In genomic region chrX:7168799-7169198, GRCm38 (mm10) we compare ENCODE assay signal across 25 mouse cellular contexts.
A peak's percentile ranks its signal among the peaks of the same experiment; 100 is the strongest.
DNase-seq lines count a peak whose midpoint lies in the region; ATAC-seq and TF ChIP-seq lines count a peak whose summit lies in the region.
"Had no signal": no experiment of that assay in that cellular context is flagged by ENCODE, and none has a peak within 500 bp of the region (broad histone marks: within the 10 kb centered on the region; RNA-seq: fewer than 3 reads in every experiment).

No protein-coding gene starts in this region.

- H3K4me1 ChIP-seq in CH12.LX (ENCODE audit: control insufficient read depth in 1 of 2, insufficient read depth in 2 of 2) = peaks cover 0 to 23% of the 10 kb centered on the region in 2 experiments; a peak in 2 of 4 replicates
- H3K4me1 ChIP-seq in forebrain, embryonic 15.5 days = no peaks in the 10 kb centered on the region
- H3K4me1 ChIP-seq in liver, embryonic 12.5 days = no peaks in the 10 kb centered on the region
- H3K4me1 ChIP-seq: hindbrain, embryonic 12.5 days; midbrain, embryonic 13.5 days; neural tube, embryonic 13.5 days had no signal

- TF ChIP-seq EP300 in CH12.LX (IDR thresholded peaks at IDR 0.05; ENCODE audit: low read length) = peak; percentile 28; the same call in 1 of the 2 replicates

- no peaks in the 10 kb centered on the region for H3K79me2 ChIP-seq in CH12.LX (replicated peaks; ENCODE audit: control insufficient read depth, extremely low read depth, insufficient read depth, poor library complexity, severe bottlenecking)

- peaks cover 2 to 6% of the 10 kb centered on the region in 2 experiments for H3K36me3 ChIP-seq in CH12.LX (replicated peaks in 1 of 2; ENCODE audit: control insufficient read depth in 1 of 2, insufficient read depth in 1 of 2, low read length in 1 of 2)
- 0 out of 2 replicates have a peak, but pooled peaks cover 2% of the 10 kb centered on the region for H3K36me3 ChIP-seq in forebrain, embryonic 15.5 days
- 0 out of 2 replicates have a peak, but pooled peaks cover 4% of the 10 kb centered on the region for H3K36me3 ChIP-seq in liver, embryonic 12.5 days

- H3K27ac ChIP-seq in CH12.LX (ENCODE audit: insufficient read depth, low read depth) = no peak overlapping the region
- no peak overlapping the region for H3K27ac ChIP-seq in forebrain, embryonic 15.5 days (replicated peaks)
- no peak overlapping the region for H3K27ac ChIP-seq in liver, embryonic 12.5 days
- H3K27ac ChIP-seq: hindbrain, embryonic 12.5 days; layer of hippocampus, adult 2 months; left cerebral cortex, adult 2 months; midbrain, embryonic 13.5 days; neural tube, embryonic 13.5 days had no signal

- peak; percentile 79 for ATAC-seq in common myeloid progenitor, adult 5-6 weeks (replicated peaks; ENCODE audit: low read depth, poor library complexity, severe bottlenecking)
- ATAC-seq in monocyte, adult 5-6 weeks (replicated peaks; ENCODE audit: insufficient number of reproducible peaks, low FRiP score, low TSS enrichment, poor library complexity, severe bottlenecking) = peak; percentile 35; the same call in 1 of the 2 replicates
- no peak for ATAC-seq in forebrain, embryonic 15.5 days (replicated peaks)
- ATAC-seq in liver, embryonic 12.5 days = no peak
- ATAC-seq: inflammation-experienced regulatory T-cells, adult 6 months; midbrain, embryonic 13.5 days had no signal

- DNase-seq in lung, postnatal 25 days (ENCODE audit: low spot score) = peak; percentile 13
- no peak for DNase-seq in lung, postnatal 14 days
- peak; percentile 29 for DNase-seq in CH12.LX (ENCODE audit: extremely low read depth)
- DNase-seq in left cerebral cortex, adult 11 months (ENCODE audit: low spot score) = no peak
- DNase-seq: adrenal gland, postnatal 25 days; cerebellum, adult 2 months; cerebellum, postnatal 36 days; gastrocnemius, postnatal 25 days; heart, postnatal 10 days; kidney, adult 2 months; kidney, postnatal 10 days; right cerebral cortex, postnatal 14 days; spleen, adult 18-20 months; thymus, postnatal 14 days had no signal

- no peak overlapping the region for H3K9ac ChIP-seq in CH12.LX (ENCODE audit: insufficient read depth, low read depth)
- no peak overlapping the region for H3K9ac ChIP-seq in forebrain, embryonic 15.5 days (replicated peaks)
- H3K9ac ChIP-seq in liver, embryonic 12.5 days = no peak overlapping the region
- H3K9ac ChIP-seq: hindbrain, embryonic 12.5 days; limb, embryonic 15.5 days; midbrain, embryonic 13.5 days; neural tube, embryonic 13.5 days had no signal

- no peak for TF ChIP-seq POLR2A in CH12.LX (IDR thresholded peaks at IDR 0.05; ENCODE audit: low read depth, low read length)

- H3K4me3 ChIP-seq in CH12.LX (replicated peaks in 1 of 3; ENCODE audit: low read depth in 2 of 3, low read length in 2 of 3, poor library complexity in 1 of 3) = no peak overlapping the region
- no peak overlapping the region for H3K4me3 ChIP-seq in forebrain, embryonic 15.5 days
- no peak overlapping the region for H3K4me3 ChIP-seq in liver, embryonic 12.5 days
- H3K4me3 ChIP-seq: hindbrain, embryonic 12.5 days; layer of hippocampus, adult 2 months; left cerebral cortex, adult 2 months; limb, embryonic 15.5 days; midbrain, embryonic 13.5 days; neural tube, embryonic 13.5 days had no signal

- no peak for TF ChIP-seq RAD21 in CH12.LX (IDR thresholded peaks at IDR 0.05; ENCODE audit: low read depth, low read length)

- no peaks in the 10 kb centered on the region for H3K27me3 ChIP-seq in CH12.LX (replicated peaks)
- H3K27me3 ChIP-seq in forebrain, embryonic 15.5 days = no peaks in the 10 kb centered on the region
- H3K27me3 ChIP-seq in liver, embryonic 12.5 days (replicated peaks) = no peaks in the 10 kb centered on the region
- H3K27me3 ChIP-seq: hindbrain, embryonic 12.5 days; limb, embryonic 15.5 days; midbrain, embryonic 13.5 days; neural tube, embryonic 13.5 days had no signal

- no peak overlapping the region for H3K4me2 ChIP-seq in CH12.LX (ENCODE audit: insufficient read depth, low read depth, poor library complexity, severe bottlenecking)
- H3K4me2 ChIP-seq in forebrain, embryonic 15.5 days (replicated peaks) = no peak overlapping the region
- no peak overlapping the region for H3K4me2 ChIP-seq in liver, embryonic 12.5 days
- H3K4me2 ChIP-seq: hindbrain, embryonic 12.5 days; limb, embryonic 15.5 days; midbrain, embryonic 13.5 days; neural tube, embryonic 13.5 days had no signal

- dilution Hi-C loops in CH12.LX (cut with MboI; ENCODE audit: extremely low pct_ligation_motif_present, extremely low pct_unique_long_range_greater_than_20kb, low sequenced_read_pairs) = no loop called here

- WGBS in forebrain, embryonic 15.5 days = 87% methylated on average over 5 of the region's 5 CpGs
- 39% methylated on average over 5 of the region's 5 CpGs for WGBS in liver, embryonic 12.5 days (ENCODE audit: insufficient replicate concordance)

- in situ Hi-C loops in CH12.LX (cut with MboI; ENCODE audit: low pct_ligation_motif_present, low pct_unique_long_range_greater_than_20kb, low sequenced_read_pairs) = no loop called here

- no peaks in the 10 kb centered on the region for H3K9me3 ChIP-seq in CH12.LX (replicated peaks; ENCODE audit: low read length)
- no peaks in the 10 kb centered on the region for H3K9me3 ChIP-seq in forebrain, embryonic 15.5 days
- no peaks in the 10 kb centered on the region for H3K9me3 ChIP-seq in liver, embryonic 12.5 days (replicated peaks)
- H3K9me3 ChIP-seq: hindbrain, embryonic 12.5 days; limb, embryonic 15.5 days; midbrain, embryonic 13.5 days; neural tube, embryonic 13.5 days had no signal

- TF ChIP-seq CTCF in CH12.LX (conservative IDR thresholded peaks at IDR 0.05 in 1 of 2, IDR thresholded peaks at IDR 0.05 in 1 of 2; ENCODE audit: low read depth in 2 of 2, low read length in 2 of 2) = no peak

TF ChIP-seq in CH12.LX, 34 proteins besides CTCF, POLR2A, EP300 and RAD21:
- 0 out of 2 replicates have a peak, but pooled peaks have one; percentile 20 for TF ChIP-seq MEF2A (IDR thresholded peaks at IDR 0.05; ENCODE audit: borderline replicate concordance, low read depth, low read length)
- TF ChIP-seq UBTF (IDR thresholded peaks at IDR 0.05; ENCODE audit: low read depth, low read length) = no peak
- peak; percentile 33; the same call in 1 of the 2 replicates for TF ChIP-seq IRF4 (IDR thresholded peaks at IDR 0.05; ENCODE audit: low read depth, low read length)
- TF ChIP-seq JUN (IDR thresholded peaks at IDR 0.05; ENCODE audit: insufficient read depth, low read depth, low read length) = no peak
- 0 out of 2 replicates have a peak, but pooled peaks have one; percentile 23 for TF ChIP-seq MYC (IDR thresholded peaks at IDR 0.05; ENCODE audit: low read depth, low read length)
- no peak for TF ChIP-seq SIN3A (IDR thresholded peaks at IDR 0.05; ENCODE audit: low read length)

Comparison
In these comparisons a context has a peak if more than half of its experiments do, and no peak if none do; other contexts are left out.
1. DNase-seq: peak in lung, postnatal 25 days (single experiment) and CH12.LX (single experiment); none in lung, postnatal 14 days (single experiment) and left cerebral cortex, adult 11 months (single experiment).
2. ATAC-seq: peak in common myeloid progenitor, adult 5-6 weeks (single experiment) and monocyte, adult 5-6 weeks (single experiment); none in forebrain, embryonic 15.5 days (single experiment) and liver, embryonic 12.5 days (single experiment).